ENCODE assay signal across 24 mouse cellular contexts in the genomic region with DNA sequence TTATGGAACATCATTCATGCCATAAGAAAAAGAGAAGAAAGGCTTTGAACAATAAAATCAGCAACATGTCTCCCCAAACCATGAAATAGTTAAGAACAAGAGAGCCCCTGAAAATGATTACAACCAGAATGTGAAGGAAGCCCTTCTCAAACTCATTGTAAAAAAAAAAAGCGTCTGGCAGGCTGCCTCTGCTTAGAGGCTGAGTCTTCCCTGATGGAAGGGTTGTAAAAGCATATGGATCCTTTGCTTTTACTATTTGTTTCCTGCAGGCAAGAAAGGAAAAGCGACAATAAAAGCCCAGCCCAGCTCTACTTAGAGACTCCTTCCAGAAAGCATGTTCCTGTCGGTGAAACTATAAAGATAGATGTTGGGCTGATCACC.
DNase-seq lines count a peak whose midpoint lies in the region; ATAC-seq and TF ChIP-seq lines count a peak whose summit lies in the region.
"Had no signal": no experiment of that assay in that cellular context is flagged by ENCODE, and none has a peak within 500 bp of the region (broad histone marks: within the 10 kb centered on the region; RNA-seq: fewer than 3 reads in every experiment).

No protein-coding gene starts in this region.

- no peak for TF ChIP-seq POLR2A in brain, embryonic 14.5 days (IDR thresholded peaks at IDR 0.05; ENCODE audit: borderline replicate concordance, extremely low read depth, insufficient read depth, insufficient read length, poor library complexity, severe bottlenecking)

- H3K4me2 ChIP-seq in kidney, embryonic 15.5 days = no peak overlapping the region
- H3K4me2 ChIP-seq: embryonic facial prominence, embryonic 15.5 days; forebrain, embryonic 15.5 days; heart, embryonic 15.5 days; liver, embryonic 15.5 days; midbrain, embryonic 13.5 days; neural tube, embryonic 13.5 days had no signal

- WGBS in kidney, embryonic 15.5 days = 19% methylated on average over 3 of the region's 3 CpGs
- WGBS in limb, embryonic 10.5 days = 17% methylated on average over 3 of the region's 3 CpGs

- H3K4me3 ChIP-seq in kidney, embryonic 15.5 days (replicated peaks) = no peak overlapping the region
- no peak overlapping the region for H3K4me3 ChIP-seq in limb, embryonic 10.5 days
- H3K4me3 ChIP-seq: embryonic facial prominence, embryonic 15.5 days; forebrain, embryonic 15.5 days; heart, embryonic 15.5 days; layer of hippocampus, adult 2 months; left cerebral cortex, adult 2 months; liver, embryonic 15.5 days; megakaryocyte, embryonic 14.5 days; midbrain, embryonic 13.5 days; neural tube, embryonic 13.5 days had no signal

- no peaks in the 10 kb centered on the region for H3K27me3 ChIP-seq in kidney, embryonic 15.5 days
- H3K27me3 ChIP-seq in limb, embryonic 10.5 days (ENCODE audit: low read depth, poor library complexity, severe bottlenecking) = no peaks in the 10 kb centered on the region
- H3K27me3 ChIP-seq: embryonic facial prominence, embryonic 15.5 days; forebrain, embryonic 15.5 days; heart, embryonic 15.5 days; liver, embryonic 15.5 days; megakaryocyte, embryonic 14.5 days; midbrain, embryonic 13.5 days; neural tube, embryonic 13.5 days had no signal

- peaks cover 22% of the 10 kb centered on the region for H3K4me1 ChIP-seq in kidney, embryonic 15.5 days
- H3K4me1 ChIP-seq in limb, embryonic 10.5 days = peaks cover 39% of the 10 kb centered on the region
- H3K4me1 ChIP-seq: embryonic facial prominence, embryonic 15.5 days; heart, embryonic 15.5 days; liver, embryonic 15.5 days; midbrain, embryonic 13.5 days had no signal

- no peaks in the 10 kb centered on the region for H3K36me3 ChIP-seq in kidney, embryonic 15.5 days
- peaks cover 4% of the 10 kb centered on the region; the same call in 1 of the 2 replicates for H3K36me3 ChIP-seq in limb, embryonic 10.5 days
- H3K36me3 ChIP-seq: embryonic facial prominence, embryonic 15.5 days; forebrain, embryonic 15.5 days; heart, embryonic 15.5 days; liver, embryonic 15.5 days; midbrain, embryonic 13.5 days; neural tube, embryonic 13.5 days had no signal

- no peak overlapping the region for H3K9ac ChIP-seq in kidney, embryonic 15.5 days
- H3K9ac ChIP-seq: embryonic facial prominence, embryonic 15.5 days; forebrain, embryonic 15.5 days; heart, embryonic 15.5 days; liver, embryonic 15.5 days; midbrain, embryonic 13.5 days; neural tube, embryonic 13.5 days had no signal

- DNase-seq in kidney, adult 11 months = no peak
- peak; percentile 16 for DNase-seq in brain, embryonic 14.5 days (ENCODE audit: low read depth)
- DNase-seq in limb, embryonic 10.5 days (ENCODE audit: low spot score) = no peak
- peak; percentile 21 for DNase-seq in mesoderm, embryonic 11.5 days (ENCODE audit: low read depth, low spot score)
- DNase-seq in lung, postnatal 25 days (ENCODE audit: low spot score) = no peak
- DNase-seq: adrenal gland, postnatal 25 days; cerebellum, adult 18-20 months; cerebellum, postnatal 10 days; kidney, postnatal 36 days; lung, postnatal 4 days; thymus, postnatal 4 days had no signal

- no peak for ATAC-seq in kidney, embryonic 15.5 days (replicated peaks; ENCODE audit: low FRiP score)
- no peak for ATAC-seq in erythroid progenitor cell, adult 5-6 weeks (replicated peaks; ENCODE audit: low FRiP score, poor library complexity, severe bottlenecking)
- ATAC-seq: CD4-positive, CD25-positive, alpha-beta regulatory T cell, adult 4 months; forebrain, embryonic 15.5 days; hindbrain, embryonic 16.5 days; midbrain, embryonic 13.5 days had no signal

- no peak for TF ChIP-seq CTCF in brain, embryonic 14.5 days (IDR thresholded peaks at IDR 0.05; ENCODE audit: borderline replicate concordance, extremely low read depth, insufficient read depth, insufficient read length)

- no peaks in the 10 kb centered on the region for H3K9me3 ChIP-seq in kidney, embryonic 15.5 days (replicated peaks)
- no peaks in the 10 kb centered on the region for H3K9me3 ChIP-seq in limb, embryonic 10.5 days (replicated peaks)
- H3K9me3 ChIP-seq: embryonic facial prominence, embryonic 15.5 days; forebrain, embryonic 15.5 days; heart, embryonic 15.5 days; liver, embryonic 15.5 days; megakaryocyte, embryonic 14.5 days; midbrain, embryonic 13.5 days; neural tube, embryonic 13.5 days had no signal

- H3K27ac ChIP-seq in kidney, embryonic 15.5 days = 0 out of 2 replicates have a peak overlapping the region, but pooled peaks have one; percentile 66
- peak overlapping the region; percentile 73; the same call in 1 of the 2 replicates for H3K27ac ChIP-seq in limb, embryonic 10.5 days
- H3K27ac ChIP-seq: embryonic facial prominence, embryonic 15.5 days; forebrain, embryonic 15.5 days; heart, embryonic 15.5 days; layer of hippocampus, adult 2 months; left cerebral cortex, adult 2 months; liver, embryonic 15.5 days; midbrain, embryonic 13.5 days; neural tube, embryonic 13.5 days had no signal

Comparison
In these comparisons a context has a peak if more than half of its experiments do, and no peak if none do; other contexts are left out.
1. DNase-seq: peak in brain, embryonic 14.5 days (single experiment) and mesoderm, embryonic 11.5 days (single experiment); none in kidney, adult 11 months (single experiment), limb, embryonic 10.5 days (single experiment) and lung, postnatal 25 days (single experiment).